Mouse (Mus musculus) right cerebral cortex, postnatal 25 days (tissue): ENCODE data around the gene Myl12a.

Experiments
- DNase-seq: peaks from one replicate; pipeline ENCODE4 v3.0.0; 2022

The Myl12a gene

GRCm38 (mm10) chr17:71009751-71010150, 7.1 kb upstream of the Myl12a start:
- DNase-seq: no peak

GRCm38 (mm10) chr17:71008676-71009075, 6.0 kb upstream of the Myl12a start:
- no peak for DNase-seq

- DNase-seq: no peak
These were observed 4.3 kb upstream of the Myl12a start for GRCm38 (mm10) chr17:71006976-71007375.

- DNase-seq: no peak
These were observed 1.7 kb upstream of the Myl12a start for GRCm38 (mm10) chr17:71004186-71004960.

GRCm38 (mm10) chr17:71003721-71004120, 1.0 kb upstream of the Myl12a start:
- DNase-seq: no peak

GRCm38 (mm10) chr17:71003112-71003511, 434 bp upstream of the Myl12a start:
- no peak for DNase-seq

GRCm38 (mm10) chr17:71002081-71002743, 466 bp downstream of the Myl12a start, which contains the start of gene Myom1:
TSS of gene Myom1 (plus strand) at chr17:71002633.
- DNase-seq: peak; percentile 96

- no peak for DNase-seq
These were observed 988 bp downstream of the Myl12a start for GRCm38 (mm10) chr17:71001699-71002080.

- DNase-seq: no peak
These were observed 1.6 kb downstream of the Myl12a start for GRCm38 (mm10) chr17:71001067-71001466.

- DNase-seq: no peak
These were observed 2.4 kb downstream of the Myl12a start for GRCm38 (mm10) chr17:71000255-71000654.

GRCm38 (mm10) chr17:70999187-70999586, 3.5 kb downstream of the Myl12a start:
- DNase-seq: no peak

- no peak for DNase-seq
These were observed 4.2 kb downstream of the Myl12a start for GRCm38 (mm10) chr17:70998400-70998975.

GRCm38 (mm10) chr17:70997836-70998235, 4.8 kb downstream of the Myl12a start:
- DNase-seq: no peak

- DNase-seq: no peak
These were observed 7.1 kb downstream of the Myl12a start for GRCm38 (mm10) chr17:70995551-70995950.

GRCm38 (mm10) chr17:70994671-70995070, 8.0 kb downstream of the Myl12a start:
- no peak for DNase-seq

GRCm38 (mm10) chr17:70993385-70993807, 9.3 kb downstream of the Myl12a start:
- no peak for DNase-seq

GRCm38 (mm10) chr17:70992662-70993061, 10.0 kb downstream of the Myl12a start:
- DNase-seq: no peak

- no peak for DNase-seq
These were observed 10.7 kb downstream of the Myl12a start for GRCm38 (mm10) chr17:70991706-70992625.

GRCm38 (mm10) chr17:70990403-70991303, 12.0 kb downstream of the Myl12a start:
- DNase-seq: peak; percentile 85

- no peak for DNase-seq
These were observed 12.7 kb downstream of the Myl12a start for GRCm38 (mm10) chr17:70989991-70990390.

GRCm38 (mm10) chr17:70989430-70989829, 13.2 kb downstream of the Myl12a start:
- DNase-seq: no peak

GRCm38 (mm10) chr17:70988337-70988767, 14.3 kb downstream of the Myl12a start:
- no peak for DNase-seq
